Comparison of ENCODE assay signal across 8 mouse cellular contexts in the genomic region with DNA sequence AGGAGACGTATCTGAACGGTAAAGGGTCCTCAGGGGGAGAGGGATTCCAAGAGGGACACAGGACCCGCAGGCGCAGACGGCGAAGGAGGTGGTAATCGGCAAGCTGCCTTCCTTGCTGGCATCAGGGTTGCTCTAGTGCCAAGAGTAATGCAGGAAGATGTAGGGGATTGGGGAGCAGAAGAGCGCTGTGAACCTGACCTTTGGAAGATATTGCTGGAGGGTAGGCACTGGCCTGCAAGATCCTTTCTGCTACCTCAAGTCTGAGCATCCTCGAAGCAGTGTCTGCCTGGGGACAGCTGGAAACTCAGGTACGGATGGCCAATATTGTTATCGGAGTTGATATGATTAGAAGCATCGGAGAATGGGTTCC. TPM values are rescaled to one million over a fixed set of nuclear protein-coding genes. Genes with fewer than 3 reads are reported as not detected.
DNase-seq lines count a peak whose midpoint lies in the region; ATAC-seq and TF ChIP-seq lines count a peak whose summit lies in the region.

No protein-coding gene starts in this region.

- peak overlapping the region; percentile 54; the same call in 1 of the 2 replicates for H3K27ac ChIP-seq in heart, embryonic 12.5 days (ENCODE audit: poor library complexity, severe bottlenecking)
- H3K27ac ChIP-seq in ES-E14 (ENCODE audit: insufficient read depth, low read depth, low read length, poor library complexity, severe bottlenecking), result no peak overlapping the region
- H3K27ac ChIP-seq in forebrain, embryonic 13.5 days, result peak overlapping the region; percentile 91
- peak overlapping the region; percentile 61 for H3K27ac ChIP-seq in liver, embryonic 14.5 days

- no peaks in the 10 kb centered on the region for H3K9me3 ChIP-seq in heart, embryonic 12.5 days (replicated peaks)
- H3K9me3 ChIP-seq in ES-E14 (ENCODE audit: control insufficient read depth, insufficient read depth, low read depth, low read length), result no peaks in the 10 kb centered on the region
- no peaks in the 10 kb centered on the region for H3K9me3 ChIP-seq in forebrain, embryonic 13.5 days (replicated peaks)
- no peaks in the 10 kb centered on the region for H3K9me3 ChIP-seq in liver, embryonic 14.5 days (ENCODE audit: control insufficient read depth, low read length)

- TF ChIP-seq EP300 in liver, embryonic 14.5 days (IDR thresholded peaks at IDR 0.05; ENCODE audit: low read depth), result no peak

- peak overlapping the region; percentile 90 for H3K9ac ChIP-seq in heart, embryonic 12.5 days
- peak overlapping the region; percentile 84 for H3K9ac ChIP-seq in ES-E14 (ENCODE audit: insufficient read depth, low read depth, low read length, poor library complexity, severe bottlenecking)
- H3K9ac ChIP-seq in forebrain, embryonic 13.5 days, result peak overlapping the region; percentile 95
- peak overlapping the region; percentile 93 for H3K9ac ChIP-seq in liver, embryonic 14.5 days (replicated peaks)

- H3K4me1 ChIP-seq in heart, embryonic 12.5 days (replicated peaks), result peaks cover 36% of the 10 kb centered on the region
- H3K4me1 ChIP-seq in ES-E14 (ENCODE audit: control insufficient read depth in 2 of 2, insufficient read depth in 2 of 2, low read length in 2 of 2, poor library complexity in 1 of 2), result peaks cover 1 to 18% of the 10 kb centered on the region in 2 experiments; a peak in 1 of 4 replicates
- peaks cover 32% of the 10 kb centered on the region for H3K4me1 ChIP-seq in forebrain, embryonic 13.5 days
- H3K4me1 ChIP-seq in liver, embryonic 14.5 days (replicated peaks; ENCODE audit: control insufficient read depth in 2 of 2, insufficient read depth in 2 of 2, low read length in 1 of 2), result peaks cover 9 to 17% of the 10 kb centered on the region in 2 experiments

- no peak for DNase-seq in heart, adult 18-20 months
- DNase-seq in ES-E14 (ENCODE audit: low read depth, low spot score), result no peak
- no peak for DNase-seq in liver, embryonic 14.5 days (ENCODE audit: low read depth in 3 of 3, low spot score in 3 of 3)
- no peak for DNase-seq in right cerebral cortex, adult 2 months (ENCODE audit: low spot score in 2 of 2)
- no peak for DNase-seq in spleen, postnatal 14 days (ENCODE audit: low spot score in 2 of 2)
- DNase-seq in right cerebral cortex, postnatal 14 days, result no peak

- H3K27me3 ChIP-seq in heart, embryonic 12.5 days (replicated peaks), result no peaks in the 10 kb centered on the region
- no peaks in the 10 kb centered on the region for H3K27me3 ChIP-seq in forebrain, embryonic 13.5 days
- H3K27me3 ChIP-seq in liver, embryonic 14.5 days (ENCODE audit: control insufficient read depth, insufficient read depth, low read length), result no peaks in the 10 kb centered on the region

- TF ChIP-seq CTCF in liver, embryonic 14.5 days (IDR thresholded peaks at IDR 0.05; ENCODE audit: low read depth), result no peak

- H3K36me3 ChIP-seq in heart, embryonic 12.5 days, result no peaks in the 10 kb centered on the region
- H3K36me3 ChIP-seq in ES-E14 (ENCODE audit: control insufficient read depth, insufficient read depth, low read length, poor library complexity, severe bottlenecking), result peaks cover 2% of the 10 kb centered on the region; the same call in 1 of the 2 replicates
- no peaks in the 10 kb centered on the region for H3K36me3 ChIP-seq in forebrain, embryonic 13.5 days (ENCODE audit: poor library complexity, severe bottlenecking)
- H3K36me3 ChIP-seq in liver, embryonic 14.5 days (replicated peaks; ENCODE audit: control insufficient read depth, insufficient read depth, low read depth), result no peaks in the 10 kb centered on the region

- no peak for ATAC-seq in heart, embryonic 12.5 days (ENCODE audit: insufficient number of reproducible peaks, low FRiP score)
- no peak for ATAC-seq in forebrain, embryonic 13.5 days
- ATAC-seq in liver, embryonic 14.5 days (ENCODE audit: insufficient read depth), result peak; percentile 12; the same call in 1 of the 2 replicates

- in situ Hi-C loops in ES-E14 (cut with MboI; ENCODE audit: low sequenced_read_pairs in 2 of 2, unreplicated experiment in 2 of 2), result no loop called here

- H3K4me3 ChIP-seq in heart, embryonic 12.5 days, result peak overlapping the region; percentile 87
- peak overlapping the region; percentile 69 to 95 for H3K4me3 ChIP-seq in ES-E14 (ENCODE audit: insufficient read depth in 1 of 2, low read depth in 1 of 2, low read length in 2 of 2, poor library complexity in 1 of 2, severe bottlenecking in 1 of 2)
- H3K4me3 ChIP-seq in forebrain, embryonic 13.5 days, result peak overlapping the region; percentile 93
- H3K4me3 ChIP-seq in liver, embryonic 14.5 days (ENCODE audit: insufficient read depth in 1 of 2, low read depth in 2 of 2, low read length in 2 of 2), result peak overlapping the region; percentile 64 to 92

- H3K4me2 ChIP-seq in heart, embryonic 12.5 days, result peak overlapping the region; percentile 93
- peak overlapping the region; percentile 91 for H3K4me2 ChIP-seq in forebrain, embryonic 13.5 days
- H3K4me2 ChIP-seq in liver, embryonic 14.5 days (ENCODE audit: low read depth), result peak overlapping the region; percentile 89

- WGBS in heart, embryonic 12.5 days, result 12% methylated on average over 12 of the region's 12 CpGs
- 12% methylated on average over 12 of the region's 12 CpGs for WGBS in forebrain, embryonic 13.5 days
- WGBS in liver, embryonic 14.5 days (ENCODE audit: insufficient replicate concordance), result 18% methylated on average over 12 of the region's 12 CpGs

TF ChIP-seq in ES-E14, 5 proteins besides CTCF, POLR2A, EP300 and RAD21:
- TF ChIP-seq MAFK (IDR thresholded peaks at IDR 0.05; ENCODE audit: insufficient read depth, low read depth, low read length), result no peak
- no peak for TF ChIP-seq CHD2 (IDR thresholded peaks at IDR 0.05; ENCODE audit: low read depth, low read length)
- TF ChIP-seq ZNF384 (IDR thresholded peaks at IDR 0.05; ENCODE audit: low read depth, low read length), result no peak
- no peak for TF ChIP-seq ZC3H11A (IDR thresholded peaks at IDR 0.05; ENCODE audit: borderline replicate concordance, low read depth, low read length)
- no peak for TF ChIP-seq HCFC1 (IDR thresholded peaks at IDR 0.05; ENCODE audit: borderline replicate concordance, insufficient read depth, low read length)
TF ChIP-seq in ES-E14: peak in this region for 0.

RNA-seq across cellular contexts. Expression of gene Tnk2, which starts 1.1 kb away (rescaled TPM):
- 6.7 and 8.4 TPM in 2 replicates for polyA plus RNA-seq in heart, embryonic 12.5 days (2016; fragmentation: Nextera tagmentation; extraction: Ambion mirVana)
- 10 to 100 TPM; 20.5 to 22.0 TPM for total RNA-seq in heart, adult 18-20 months (2021)
- 47.1 and 63.7 TPM in 2 replicates for total RNA-seq in ES-E14 (2012; rRNA removed)
- polyA plus RNA-seq in forebrain, embryonic 13.5 days (2015; fragmentation: Nextera tagmentation; extraction: Ambion mirVana), result 14.6 TPM in 2 replicates
- 15.3 and 19.4 TPM in 2 replicates for polyA plus RNA-seq in liver, embryonic 14.5 days (2012; rRNA removed)
- polyA plus RNA-seq in liver, embryonic 14.5 days (2014; fragmentation: Nextera tagmentation; extraction: Ambion mirVana), result 3.8 and 4.6 TPM in 2 replicates

RNA-seq across cellular contexts. Expression of gene Tfrc, which starts 36.1 kb away (rescaled TPM):
- 52.5 and 58.2 TPM in 2 replicates for polyA plus RNA-seq in heart, embryonic 12.5 days (2016; fragmentation: Nextera tagmentation; extraction: Ambion mirVana)
- total RNA-seq in heart, adult 18-20 months (2021), result 10 to 100 TPM; 27.1 to 57.1 TPM
- 334 and 403 TPM in 2 replicates for total RNA-seq in ES-E14 (2012; rRNA removed)
- 32.0 and 42.1 TPM in 2 replicates for polyA plus RNA-seq in forebrain, embryonic 13.5 days (2015; fragmentation: Nextera tagmentation; extraction: Ambion mirVana)
- polyA plus RNA-seq in liver, embryonic 14.5 days (2012; rRNA removed), result 157 and 235 TPM in 2 replicates
- polyA plus RNA-seq in liver, embryonic 14.5 days (2014; fragmentation: Nextera tagmentation; extraction: Ambion mirVana), result 388 and 433 TPM in 2 replicates
